Mouse (Mus musculus): ENCODE measurements around the gene Olfr1204.

DNA sequence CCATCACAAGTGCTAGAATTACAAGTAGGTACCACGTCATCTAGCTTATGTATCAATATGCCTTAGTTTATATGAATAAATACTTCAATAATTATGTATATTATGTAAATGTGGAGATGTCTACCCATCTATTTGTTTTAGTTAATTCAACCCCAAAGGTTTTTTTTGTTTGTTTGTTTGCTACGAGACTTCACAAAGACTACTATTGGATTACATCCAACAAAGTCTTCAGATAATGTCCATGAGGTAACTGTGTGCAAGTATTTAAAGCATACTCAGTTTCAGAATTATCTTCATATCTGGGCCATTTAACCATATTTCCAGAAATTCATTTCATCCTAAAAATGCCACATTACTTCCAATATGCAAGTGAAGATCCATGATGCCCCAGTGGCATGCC is 19.7 kb upstream of the Olfr1204 start, which contains the start of gene Olfr1205:
- TF ChIP-seq CTCF (IDR thresholded peaks at IDR 0.05; ENCODE audit: low read depth, low read length) (no peak), EP300 (IDR thresholded peaks at IDR 0.05; ENCODE audit: insufficient read depth, low read depth, low read length) (no peak), POLR2A (IDR thresholded peaks at IDR 0.05; ENCODE audit: insufficient read depth, low read length) (no peak)
